Mouse (Mus musculus) heart, adult 10 weeks (tissue): ENCODE measurements around the gene 1700042G07Rik. TPM values are rescaled to one million over a fixed set of nuclear protein-coding genes. Genes with fewer than 3 reads are reported as not detected.

ENCODE experiments used
- polyA plus RNA-seq: library from polyadenylated mRNA; stranded (reverse); fragments of 350-450 nt; fragmentation: Illumina TruSeq; extraction: RNeasy Lipid Tissue Mini Kit (QIAGEN cat#74804); gene quantifications from one replicate; pipeline ENCODE4 v1.2.3, GENCODE M21; 2014; ENCODE audit warnings: low read depth, low replicate concordance

1700042G07Rik gene
- not detected for polyA plus RNA-seq

GRCm38 (mm10) chr4:116173072-116173471 lies at the start of gene 1700042G07Rik, which contains the start of gene Gm49337:
1700042G07Rik (plus strand) TSS chr4:116173372.
Gm49337 (plus strand) TSS chr4:116173384.

DNA sequence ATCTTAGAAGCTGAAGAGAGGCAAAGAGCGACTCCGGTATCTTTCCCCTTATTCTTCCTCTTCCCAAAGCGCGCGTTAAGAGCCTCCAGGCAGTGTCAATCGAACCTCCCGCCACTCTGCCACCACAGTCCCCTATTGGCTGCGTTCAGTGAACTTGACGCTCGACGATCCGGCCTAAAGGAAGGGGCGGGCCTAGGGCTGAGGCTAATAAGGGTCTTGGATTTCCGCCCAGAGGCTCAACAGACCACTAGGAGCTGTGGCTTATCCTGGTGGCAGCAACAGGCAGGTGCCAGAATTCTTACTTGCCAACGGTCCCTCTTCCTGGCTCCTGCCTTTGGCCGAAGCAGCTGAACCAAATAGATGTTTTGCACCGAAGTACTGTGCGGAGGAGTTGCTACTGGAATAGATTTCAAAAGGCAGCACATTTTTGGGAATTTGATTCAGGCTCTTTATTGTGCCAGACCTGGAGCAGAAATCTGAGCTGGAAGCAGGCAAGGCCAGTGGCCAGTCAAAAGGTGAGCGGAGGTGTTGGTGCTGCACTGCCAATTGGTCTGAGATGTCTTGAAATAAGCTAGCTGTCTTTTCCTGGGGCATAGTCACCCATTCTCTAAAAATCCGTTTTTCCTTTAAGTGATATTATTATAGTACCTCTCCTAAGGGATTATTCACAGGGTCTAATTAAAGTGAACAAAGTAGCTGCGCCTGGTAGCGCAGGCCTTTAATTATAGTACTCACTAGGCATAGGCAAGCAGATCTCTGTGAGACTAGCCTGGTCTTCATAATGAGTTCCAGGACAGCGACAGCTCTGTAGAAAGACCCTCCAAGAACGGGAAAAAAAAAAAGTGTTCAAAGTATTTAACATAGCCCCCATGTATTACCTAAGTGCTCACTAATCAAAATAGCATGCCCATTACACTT lies 49.3 kb upstream of the 1700042G07Rik start, which contains the start of the genes Rad54l and Pomgnt1:
Gene Rad54l (minus strand): TSS at position 89 of the 918 bp plus-strand sequence.
Gene Pomgnt1 (plus strand): TSS at position 239 of the 918 bp plus-strand sequence.

DNA sequence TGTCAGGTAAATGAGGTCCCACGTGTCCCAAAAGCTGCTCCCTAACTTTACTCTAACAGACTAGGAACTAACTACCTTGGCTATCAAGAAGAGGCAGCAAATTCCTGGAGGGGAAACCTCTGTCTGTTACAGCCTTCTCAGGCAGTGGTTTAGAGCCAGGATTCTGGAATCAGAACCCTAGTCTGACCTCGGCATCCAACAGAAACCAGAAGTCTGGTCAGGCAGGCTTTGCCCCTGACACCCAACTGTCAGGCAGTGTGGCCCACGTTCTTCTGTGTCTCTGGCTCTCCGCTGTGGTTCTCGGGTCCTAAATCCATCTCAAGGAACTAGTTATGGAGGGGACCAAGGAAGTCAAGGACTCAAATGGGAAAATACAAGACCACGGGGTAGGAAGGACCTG lies 21.9 kb upstream of the 1700042G07Rik start, which contains the start of gene Lurap1:
Gene Lurap1 (minus strand): TSS at position 101 of the 400 bp plus-strand sequence.

GRCm38 (mm10) chr4:116167404-116167803 lies 5.8 kb upstream of the 1700042G07Rik start, which contains the start of gene Tspan1:
Tspan1 (minus strand) TSS chr4:116167601.

DNA sequence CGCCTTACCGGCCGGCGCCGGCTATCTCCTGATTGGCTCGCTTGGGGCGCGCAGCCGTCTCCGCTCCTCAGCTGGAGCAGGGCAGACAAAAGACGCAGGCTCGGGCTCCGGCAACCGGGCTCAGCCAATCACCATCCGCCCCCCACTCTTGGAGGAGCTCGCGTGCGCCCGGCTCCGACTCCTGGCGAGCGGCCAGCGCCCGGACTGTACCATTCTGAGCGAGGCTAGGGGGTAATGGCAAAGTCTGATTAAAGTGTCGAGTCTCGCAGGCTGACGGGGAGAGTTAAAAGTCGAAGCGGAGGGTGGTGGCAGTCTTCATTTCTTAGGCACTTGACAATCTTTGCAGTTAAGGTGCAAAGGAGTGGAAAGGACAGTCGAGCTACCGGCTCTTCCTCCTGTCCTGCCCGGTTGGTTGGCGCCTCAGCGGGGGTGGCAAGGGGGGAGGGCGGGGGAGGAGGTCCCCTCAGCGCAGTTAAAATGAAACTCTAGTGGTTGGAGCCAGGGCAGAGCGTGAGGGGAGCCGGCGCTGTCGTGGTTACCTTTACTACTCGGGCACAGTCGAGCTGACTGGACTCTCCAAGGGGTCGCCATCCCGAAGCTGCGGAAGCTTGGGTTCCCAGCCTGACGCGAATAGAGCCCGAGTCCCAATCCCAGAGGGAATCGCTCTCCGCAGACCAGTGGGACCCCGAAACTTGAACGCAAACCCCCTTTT lies 48.1 kb downstream of the 1700042G07Rik start, which contains the start of gene Pik3r3:
Gene Pik3r3 (plus strand): TSS at position 479 of the 712 bp plus-strand sequence.

Other genes with a start within 250 kb of the 1700042G07Rik start
- gene Dmbx1, start 233.4 kb upstream of the 1700042G07Rik start, polyA plus RNA-seq, result not detected
- 0.21 TPM for gene Faah, start 155.4 kb upstream of the 1700042G07Rik start, polyA plus RNA-seq
- gene Nsun4, start 119.5 kb upstream of the 1700042G07Rik start, polyA plus RNA-seq, result 35.2 TPM
- gene Uqcrh, start 98.3 kb upstream of the 1700042G07Rik start, polyA plus RNA-seq, result 3,046 TPM
- gene Lrrc41, start 98.1 kb upstream of the 1700042G07Rik start, polyA plus RNA-seq, result 20.1 TPM
- 0.10 TPM for gene Rad54l, start 49.7 kb upstream of the 1700042G07Rik start, polyA plus RNA-seq
- 54.1 TPM for gene Pomgnt1, start 49.5 kb upstream of the 1700042G07Rik start, polyA plus RNA-seq
- gene Lurap1, start 22.0 kb upstream of the 1700042G07Rik start, polyA plus RNA-seq, result 1.9 TPM
- not detected for gene Tspan1, start 5.8 kb upstream of the 1700042G07Rik start, polyA plus RNA-seq
- not detected for gene Gm49337, start within 50 bp of the 1700042G07Rik start, polyA plus RNA-seq
- gene Pik3r3, start 48.2 kb downstream of the 1700042G07Rik start, polyA plus RNA-seq, result 7.9 TPM